Mouse (Mus musculus) B cell, adult 62 days (primary cell): ENCODE measurements around the gene Btg3. TPM values are rescaled to one million over a fixed set of nuclear protein-coding genes. Genes with fewer than 3 reads are reported as not detected.

Experiments
- total RNA-seq: library from RNA; stranded (reverse); gene quantifications from 4 replicates; pipeline ENCODE4 v1.2.4, GENCODE M21; 2023

The Btg3 gene
- 31.8 to 38.7 TPM (median 34.4 TPM) in 4 replicates for total RNA-seq

DNA sequence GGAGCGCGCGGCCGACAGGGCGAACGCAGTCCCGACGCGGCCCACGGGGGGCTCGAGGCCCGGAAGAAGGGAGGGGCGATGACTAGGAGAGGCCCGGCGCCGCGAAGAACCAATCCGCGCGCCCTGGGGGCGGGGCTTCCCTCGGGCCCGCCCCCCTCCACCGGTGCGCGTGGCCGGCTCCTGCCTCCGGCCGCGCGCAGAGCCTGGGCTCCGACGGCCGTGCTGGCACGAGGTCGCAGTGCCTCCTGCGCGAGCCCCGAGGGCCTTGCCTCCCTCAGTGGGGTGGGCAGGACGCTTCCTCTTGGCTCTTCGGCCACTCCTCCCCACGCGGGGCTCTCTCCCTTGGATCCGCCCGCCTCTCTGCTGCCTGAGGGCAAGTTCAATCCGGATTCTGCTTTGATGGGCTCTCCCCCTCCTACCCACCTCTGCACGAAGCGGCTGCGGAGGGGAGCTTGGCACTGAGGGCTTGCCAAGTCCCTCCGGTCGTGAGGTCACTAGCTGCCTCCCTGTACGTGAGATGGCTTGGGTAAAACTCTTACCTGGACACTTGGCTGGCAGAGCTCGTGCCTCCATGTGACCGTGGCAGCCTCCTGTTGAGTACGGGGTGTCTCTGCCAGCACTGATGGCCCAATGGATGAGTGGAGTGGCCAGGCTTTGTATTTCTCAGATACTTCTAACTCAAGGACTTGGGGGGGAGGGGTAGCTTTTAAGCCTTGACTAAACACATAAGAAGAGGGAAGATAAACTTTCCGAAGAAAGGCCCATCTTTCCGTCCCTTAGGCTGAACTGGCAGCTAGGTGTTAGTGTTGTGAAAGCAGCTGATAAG, at the start of gene Btg3:
Gene Btg3 (minus strand): TSS at position 448 of the 826 bp plus-strand sequence.

DNA sequence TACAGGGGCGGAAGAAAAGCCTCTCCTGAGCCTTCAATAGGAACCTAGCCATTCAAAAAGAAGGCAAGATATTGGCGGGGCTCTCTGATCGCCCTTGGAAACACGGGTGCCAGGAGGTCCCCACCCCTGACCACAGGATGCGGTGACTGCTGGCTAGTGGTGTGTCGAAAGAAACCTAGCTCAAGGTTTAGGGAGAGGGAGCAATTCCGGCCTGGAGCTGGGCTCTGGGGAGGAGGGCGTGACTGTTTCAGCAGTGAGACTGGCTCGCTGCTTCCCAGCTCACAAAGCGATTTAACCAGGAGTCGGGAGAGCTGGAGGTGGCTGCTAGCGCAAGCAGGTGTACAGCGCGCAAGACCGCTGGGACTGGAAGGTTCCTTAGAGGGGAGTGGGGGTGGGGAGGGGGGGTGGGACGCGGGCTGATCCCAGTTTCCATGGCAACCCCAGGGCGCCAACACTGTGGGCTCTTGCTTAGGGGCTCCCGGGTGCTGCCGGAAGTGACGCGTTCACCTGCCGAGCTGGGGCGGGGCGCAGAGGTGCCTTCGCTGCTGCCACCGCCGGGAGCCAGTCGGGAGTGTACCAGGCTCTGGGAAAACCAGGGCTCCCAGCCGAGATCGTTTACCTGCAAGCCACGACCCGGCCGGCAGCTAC, 75.7 kb downstream of the Btg3 start, which contains the start of gene Cxadr:
Gene Cxadr (plus strand): TSS at position 307 of the 648 bp plus-strand sequence.

Other genes with a start within 250 kb of the Btg3 start
- gene Cxadr, start 75.7 kb downstream of the Btg3 start, total RNA-seq: 0.32 TPM in 1 of 4 replicates, not detected in the others
- 26.6 to 31.0 TPM (median 29.7 TPM) in 4 replicates for gene D16Ertd472e, start 199.5 kb upstream of the Btg3 start, total RNA-seq